Mouse (Mus musculus) heart, postnatal 0 days (tissue): ENCODE results near the gene Harbi1.

Experiments
- CTCF ChIP-seq: IDR thresholded peaks from 2 replicates; pipeline ENCODE4 v1.5.1; 2016; ENCODE audit warnings: antibody characterized with exemption, control low read depth, low read depth
- EP300 ChIP-seq: IDR thresholded peaks from 2 replicates; pipeline ENCODE4 v1.6.1; 2016; ENCODE audit warnings: antibody characterized with exemption, low read depth

DNA sequence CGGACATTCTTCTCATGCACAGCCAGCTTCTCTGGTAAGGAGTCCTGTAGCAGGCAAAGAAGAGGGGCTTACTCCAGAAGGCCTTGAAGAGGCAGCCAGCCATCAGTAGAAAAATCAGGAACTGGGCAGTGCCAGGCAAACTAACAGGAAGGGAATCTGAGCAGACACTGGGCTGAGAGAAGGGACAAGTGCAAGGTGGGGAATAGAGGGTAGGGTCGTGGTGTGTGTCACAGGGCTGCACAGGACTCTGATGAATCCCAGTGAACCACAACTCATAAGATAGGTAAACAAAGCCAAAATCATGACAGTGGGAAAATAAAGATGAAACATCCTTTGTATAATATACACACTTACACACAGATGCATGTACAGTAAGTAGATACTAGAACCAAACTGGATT lies 34.2 kb upstream of the Harbi1 start:
- TF ChIP-seq CTCF (no peak), EP300 (no peak)
